Mouse (Mus musculus): ENCODE measurements around the gene Pkdcc.

Pkdcc gene

GRCm38 (mm10) chr17:83246090-83246489, 31.0 kb downstream of the Pkdcc start:
- DNase-seq (ENCODE audit: low read depth), result peak; percentile 1

GRCm38 (mm10) chr17:83247176-83247575, 32.1 kb downstream of the Pkdcc start:
- no peak for DNase-seq (ENCODE audit: low read depth)

GRCm38 (mm10) chr17:83248467-83248866, 33.4 kb downstream of the Pkdcc start:
- DNase-seq (ENCODE audit: low read depth), result no peak

- no peak for DNase-seq (ENCODE audit: low read depth)
These were observed 35.9 kb downstream of the Pkdcc start for GRCm38 (mm10) chr17:83250903-83251526.

- DNase-seq (ENCODE audit: low read depth), result peak; percentile 51
These were observed 38.1 kb downstream of the Pkdcc start for GRCm38 (mm10) chr17:83253051-83253649.

GRCm38 (mm10) chr17:83267202-83268128, 52.4 kb downstream of the Pkdcc start:
- DNase-seq (ENCODE audit: low read depth), result peak; percentile 91

- DNase-seq (ENCODE audit: low read depth), result peak; percentile 76
These were observed 56.4 kb downstream of the Pkdcc start for GRCm38 (mm10) chr17:83271509-83271908.

GRCm38 (mm10) chr17:83272641-83273040, 57.5 kb downstream of the Pkdcc start:
- DNase-seq (ENCODE audit: low read depth), result no peak

- DNase-seq (ENCODE audit: low read depth), result no peak
These were observed 58.5 kb downstream of the Pkdcc start for GRCm38 (mm10) chr17:83273636-83274035.

- DNase-seq (ENCODE audit: low read depth), result no peak
These were observed 59.0 kb downstream of the Pkdcc start for GRCm38 (mm10) chr17:83274101-83274500.

Measured in 416B (cell line).